Mouse (Mus musculus) MEL (cell line): ENCODE measurements at regions not wholly inside any gene's neighbourhood (a gene's known extent, or its start where the extent isn't known, plus 50 kb on each side); places are given as distances from the start of the nearest gene placed in this dataset.

Source experiments
- DNase-seq: peaks from one replicate; pipeline ENCODE4 v3.0.0; 2011; ENCODE audit warnings: low read depth, low spot score
- H3K27ac ChIP-seq: 2 replicates; pipeline ENCODE4 v1.5.1; 2012; ENCODE audit warnings: low read depth, mild to moderate bottlenecking, control low read depth, low read length, moderate library complexity; ENCODE audit not compliant: control insufficient read depth
- H3K27me3 ChIP-seq, 2 experiments: fragments of 150-350 bp in 1 of 2; sonication (generic) in 1 of 2; 2 replicates each; pipeline ENCODE4 v1.6.1; 2012; ENCODE audit warnings: low read length in 2 of 2, mild to moderate bottlenecking in 2 of 2, improper control_type of control experiment in 1 of 2, moderate library complexity in 1 of 2; ENCODE audit not compliant: insufficient read depth in 2 of 2, control insufficient read depth in 1 of 2
- H3K36me3 ChIP-seq, 2 experiments: 2 replicates each; pipeline ENCODE4 v1.6.1; 2012 to 2014; ENCODE audit warnings: low read length in 2 of 2, improper control_type of control experiment in 1 of 2, inconsistent platforms in 1 of 2, mild to moderate bottlenecking in 1 of 2; ENCODE audit not compliant: insufficient read depth in 2 of 2, control insufficient read depth in 1 of 2
- H3K4me1 ChIP-seq, 2 experiments: fragments of 150-350 bp in 1 of 2; sonication (generic) in 1 of 2; 2 replicates each; pipeline ENCODE4 v1.6.1; 2012; ENCODE audit warnings: low read length in 2 of 2, improper control_type of control experiment in 1 of 2, mild to moderate bottlenecking in 1 of 2; ENCODE audit not compliant: insufficient read depth in 2 of 2, control insufficient read depth in 1 of 2
- H3K4me3 ChIP-seq, 2 experiments: fragments of 150-350 bp in 1 of 2; sonication (generic) in 1 of 2; 2 replicates each; pipeline ENCODE4 v1.5.1; 2012; ENCODE audit warnings: low read depth in 2 of 2, low read length in 2 of 2, mild to moderate bottlenecking in 2 of 2, moderate library complexity in 2 of 2, control low read depth in 1 of 2, improper control_type of control experiment in 1 of 2; ENCODE audit not compliant: control insufficient read depth in 1 of 2, insufficient read depth in 1 of 2
- H3K79me2 ChIP-seq: 2 replicates; pipeline ENCODE4 v1.6.1; 2012; ENCODE audit warnings: mild to moderate bottlenecking, low read length, moderate library complexity; ENCODE audit not compliant: control insufficient read depth, poor library complexity, insufficient read depth
- H3K9ac ChIP-seq: 2 replicates; pipeline ENCODE4 v1.6.1; 2012; ENCODE audit warnings: low read depth, mild to moderate bottlenecking, control low read depth, low read length, moderate library complexity; ENCODE audit not compliant: control insufficient read depth, poor library complexity, severe bottlenecking
- H3K9me3 ChIP-seq: fragments of 150-350 bp; sonication (generic); replicated peaks from 2 replicates; pipeline ENCODE4 v1.6.1; 2012; ENCODE audit warnings: mild to moderate bottlenecking, low read length, improper control_type of control experiment, moderate library complexity; ENCODE audit not compliant: insufficient read depth
- CHD2 ChIP-seq: IDR thresholded peaks from 2 replicates; pipeline ENCODE4 v1.6.1; 2011; ENCODE audit warnings: low read length, improper control_type of control experiment
- CTCF ChIP-seq, 3 experiments: IDR thresholded peaks in 2 of 3; conservative IDR thresholded peaks in 1 of 3; 2 replicates each; pipeline ENCODE4 v1.5.1; 2011 to 2012; ENCODE audit warnings: low read length in 3 of 3, low read depth in 2 of 3, mild to moderate bottlenecking in 2 of 3, improper control_type of control experiment in 1 of 3, inconsistent platforms in 1 of 3, mixed read lengths in 1 of 3, moderate library complexity in 1 of 3; ENCODE audit not compliant: control insufficient read depth in 1 of 3, insufficient read depth in 1 of 3, poor library complexity in 1 of 3, severe bottlenecking in 1 of 3
- ELF1 ChIP-seq: IDR thresholded peaks from 2 replicates; pipeline ENCODE4 v1.6.1; 2014; ENCODE audit warnings: low read depth, mild to moderate bottlenecking, inconsistent platforms, low read length, improper control_type of control experiment, moderate library complexity
- EP300 ChIP-seq, 2 experiments: IDR thresholded peaks; 2 replicates each; pipeline ENCODE4 v1.6.1; 2011; ENCODE audit warnings: improper control_type of control experiment in 2 of 2, low read length in 2 of 2, low read depth in 1 of 2, mild to moderate bottlenecking in 1 of 2
- ETS1 ChIP-seq: IDR thresholded peaks from 2 replicates; pipeline ENCODE4 v1.6.1; 2012; ENCODE audit warnings: low read depth, mild to moderate bottlenecking, inconsistent platforms, low read length, improper control_type of control experiment, moderate library complexity
- GATA1 ChIP-seq: IDR thresholded peaks from 2 replicates; pipeline ENCODE4 v1.6.1; 2011; ENCODE audit warnings: low read depth, low read length, improper control_type of control experiment
- HCFC1 ChIP-seq: IDR thresholded peaks from 2 replicates; pipeline ENCODE4 v1.6.1; 2012; ENCODE audit warnings: low read depth, mild to moderate bottlenecking, inconsistent platforms, low read length, improper control_type of control experiment, moderate library complexity
- MAX ChIP-seq: IDR thresholded peaks from 2 replicates; pipeline ENCODE4 v1.6.1; 2011; ENCODE audit warnings: low read length, improper control_type of control experiment
- MEF2A ChIP-seq: IDR thresholded peaks from 2 replicates; pipeline ENCODE4 v1.6.1; 2014; ENCODE audit warnings: low read depth, mild to moderate bottlenecking, inconsistent platforms, low read length, improper control_type of control experiment; ENCODE audit not compliant: poor library complexity, insufficient replicate concordance, severe bottlenecking; ENCODE audit errors: extremely low read depth
- MXI1 ChIP-seq: IDR thresholded peaks from 2 replicates; pipeline ENCODE4 v1.6.1; 2011; ENCODE audit warnings: mild to moderate bottlenecking, low read depth, low read length, improper control_type of control experiment
- MYB ChIP-seq: IDR thresholded peaks from 2 replicates; pipeline ENCODE4 v1.6.1; 2011; ENCODE audit warnings: mild to moderate bottlenecking, low read depth, low read length, improper control_type of control experiment
- MYC ChIP-seq: IDR thresholded peaks from 2 replicates; pipeline ENCODE4 v1.6.1; 2011; ENCODE audit warnings: low read depth, mild to moderate bottlenecking, low read length, improper control_type of control experiment, moderate library complexity
- NELFE ChIP-seq: IDR thresholded peaks from 2 replicates; pipeline ENCODE4 v1.6.1; 2011; ENCODE audit warnings: low read depth, low read length, improper control_type of control experiment
- NRF1 ChIP-seq: IDR thresholded peaks from 2 replicates; pipeline ENCODE4 v1.6.1; 2014; ENCODE audit warnings: low read depth, mild to moderate bottlenecking, inconsistent platforms, low read length, improper control_type of control experiment, moderate library complexity; ENCODE audit not compliant: poor library complexity, insufficient read depth, severe bottlenecking
- POLR2AphosphoS5 ChIP-seq: IDR thresholded peaks from 2 replicates; pipeline ENCODE4 v1.6.1; 2012; ENCODE audit warnings: low read depth, borderline replicate concordance, mild to moderate bottlenecking, inconsistent platforms, low read length, moderate library complexity, mixed read lengths
- RAD21 ChIP-seq: IDR thresholded peaks from 2 replicates; pipeline ENCODE4 v1.6.1; 2011; ENCODE audit warnings: mild to moderate bottlenecking, low read depth, low read length, improper control_type of control experiment
- SMC3 ChIP-seq: IDR thresholded peaks from 2 replicates; pipeline ENCODE4 v1.6.1; 2011; ENCODE audit warnings: low read depth, low read length, improper control_type of control experiment
- TAL1 ChIP-seq: IDR thresholded peaks from 2 replicates; pipeline ENCODE4 v1.6.1; 2012; ENCODE audit warnings: mild to moderate bottlenecking, inconsistent platforms, low read length, moderate library complexity, mixed read lengths
- TBP ChIP-seq: IDR thresholded peaks from 2 replicates; pipeline ENCODE4 v1.8.0; 2011; ENCODE audit warnings: low read depth, low read length, improper control_type of control experiment
- USF1 ChIP-seq: IDR thresholded peaks from 2 replicates; pipeline ENCODE4 v1.6.1; 2014; ENCODE audit warnings: low read depth, mild to moderate bottlenecking, inconsistent platforms, low read length, improper control_type of control experiment, moderate library complexity
- ZC3H11A ChIP-seq: IDR thresholded peaks from 2 replicates; pipeline ENCODE4 v1.6.1; 2012; ENCODE audit warnings: low read depth, mild to moderate bottlenecking, inconsistent platforms, low read length, improper control_type of control experiment
- ZKSCAN1 ChIP-seq: IDR thresholded peaks from 2 replicates; pipeline ENCODE4 v1.6.1; 2012; ENCODE audit warnings: low read depth, mild to moderate bottlenecking, inconsistent platforms, low read length, improper control_type of control experiment, moderate library complexity
- ZMIZ1 ChIP-seq: IDR thresholded peaks from 2 replicates; pipeline ENCODE4 v1.6.1; 2012; ENCODE audit warnings: low read depth, mild to moderate bottlenecking, inconsistent platforms, low read length, improper control_type of control experiment, moderate library complexity

DNA sequence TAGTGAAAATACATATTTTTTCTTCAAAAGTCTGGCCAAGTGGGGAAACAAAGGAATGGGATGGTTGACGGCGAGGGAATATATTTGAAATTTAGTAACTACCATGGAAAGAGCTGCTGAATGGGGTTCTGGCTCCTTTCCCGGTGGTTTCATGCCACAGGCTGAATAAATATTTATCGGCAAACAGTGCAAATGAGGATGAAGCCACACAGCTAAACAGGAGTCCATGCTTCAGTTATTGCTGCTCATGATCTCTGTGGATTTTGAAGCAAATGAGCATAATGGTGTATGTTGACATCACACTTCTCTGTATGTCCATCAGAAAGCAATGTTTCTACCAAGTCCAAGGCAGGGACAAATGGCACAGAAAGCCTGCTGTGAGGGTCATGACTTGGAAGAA, 3580.6 kb upstream of the Gm7489 start:
- no peak for TF ChIP-seq NRF1
- TF ChIP-seq MXI1, result no peak
- no peak for TF ChIP-seq HCFC1
- no peak for TF ChIP-seq GATA1
- no peak for TF ChIP-seq USF1
- no peak for TF ChIP-seq CTCF (IDR thresholded peaks at IDR 0.05 in 2 of 3, conservative IDR thresholded peaks at IDR 0.05 in 1 of 3; ENCODE audit: control insufficient read depth in 1 of 3, insufficient read depth in 1 of 3, low read depth in 2 of 3, low read length in 3 of 3, poor library complexity in 1 of 3, severe bottlenecking in 1 of 3)
- no peak for TF ChIP-seq ZKSCAN1
- no peak for TF ChIP-seq CHD2
- no peak for TF ChIP-seq ZC3H11A
- no peak for TF ChIP-seq MYB
- no peak for TF ChIP-seq TBP
- TF ChIP-seq ZMIZ1, result no peak
- DNase-seq, result no peak
- Histone ChIP-seq H3K36me3 (no peaks in the 10 kb centered on the region), H3K27me3 (no peaks in the 10 kb centered on the region), H3K9ac (no peak overlapping the region), H3K4me1 (no peaks in the 10 kb centered on the region), H3K9me3 (no peaks in the 10 kb centered on the region), H3K79me2 (no peaks in the 10 kb centered on the region), H3K4me3 (no peak overlapping the region), H3K27ac (no peak overlapping the region)

DNA sequence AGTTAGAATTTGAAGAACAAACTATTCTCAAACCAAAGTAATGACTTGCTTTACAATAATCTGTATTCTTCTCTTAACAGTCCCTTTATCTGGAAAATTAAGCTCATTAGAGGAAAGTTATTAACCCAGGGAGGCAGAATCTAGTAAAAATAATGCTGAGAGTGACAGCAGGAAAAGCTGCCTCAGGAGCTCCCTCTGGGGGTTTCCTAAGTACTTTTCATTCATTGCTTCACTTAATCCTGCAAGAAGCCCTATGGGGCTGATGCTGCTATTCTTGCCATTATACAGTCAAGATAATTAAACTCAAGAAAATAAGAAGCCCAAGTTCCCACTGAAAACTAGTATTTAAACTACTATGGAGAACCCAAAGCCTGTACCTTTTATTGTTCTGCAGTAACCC, 3563.9 kb upstream of the Gm7489 start:
- no peaks in the 10 kb centered on the region for H3K27me3 ChIP-seq
- H3K27ac ChIP-seq, result no peak overlapping the region
- no peak overlapping the region for H3K4me3 ChIP-seq
- H3K79me2 ChIP-seq, result no peaks in the 10 kb centered on the region
- DNase-seq, result peak; percentile 34
- no peak for TF ChIP-seq ZC3H11A
- no peak for TF ChIP-seq ETS1
- TF ChIP-seq RAD21, result peak; percentile 33
- TF ChIP-seq NELFE, result no peak
- no peak for TF ChIP-seq GATA1
- no peak for TF ChIP-seq POLR2AphosphoS5
- no peak for TF ChIP-seq ELF1
- no peak for TF ChIP-seq MYC
- TF ChIP-seq TAL1, result no peak
- no peak for TF ChIP-seq ZMIZ1
- peak in 1 of 3 experiments; percentile 37; a peak in 2 of 6 replicates for TF ChIP-seq CTCF (IDR thresholded peaks at IDR 0.05 in 2 of 3, conservative IDR thresholded peaks at IDR 0.05 in 1 of 3; ENCODE audit: control insufficient read depth in 1 of 3, insufficient read depth in 1 of 3, low read depth in 2 of 3, low read length in 3 of 3, poor library complexity in 1 of 3, severe bottlenecking in 1 of 3)
- TF ChIP-seq MAX, result no peak
- TF ChIP-seq SMC3, result peak; percentile 35; the same call in 1 of the 2 replicates
- no peak for TF ChIP-seq EP300 (IDR thresholded peaks at IDR 0.05; ENCODE audit: low read depth in 1 of 2, low read length in 2 of 2)
- TF ChIP-seq MEF2A, result no peak
- no peak for TF ChIP-seq TBP
- TF ChIP-seq, all 39 proteins: peak for 3
- H3K4me1 ChIP-seq, result no peaks in the 10 kb centered on the region
- H3K9ac ChIP-seq, result no peak overlapping the region
- H3K9me3 ChIP-seq, result no peaks in the 10 kb centered on the region
- H3K36me3 ChIP-seq, result no peaks in the 10 kb centered on the region
